Mouse (Mus musculus): ENCODE data around the gene Nfat5.

The Nfat5 gene

DNA sequence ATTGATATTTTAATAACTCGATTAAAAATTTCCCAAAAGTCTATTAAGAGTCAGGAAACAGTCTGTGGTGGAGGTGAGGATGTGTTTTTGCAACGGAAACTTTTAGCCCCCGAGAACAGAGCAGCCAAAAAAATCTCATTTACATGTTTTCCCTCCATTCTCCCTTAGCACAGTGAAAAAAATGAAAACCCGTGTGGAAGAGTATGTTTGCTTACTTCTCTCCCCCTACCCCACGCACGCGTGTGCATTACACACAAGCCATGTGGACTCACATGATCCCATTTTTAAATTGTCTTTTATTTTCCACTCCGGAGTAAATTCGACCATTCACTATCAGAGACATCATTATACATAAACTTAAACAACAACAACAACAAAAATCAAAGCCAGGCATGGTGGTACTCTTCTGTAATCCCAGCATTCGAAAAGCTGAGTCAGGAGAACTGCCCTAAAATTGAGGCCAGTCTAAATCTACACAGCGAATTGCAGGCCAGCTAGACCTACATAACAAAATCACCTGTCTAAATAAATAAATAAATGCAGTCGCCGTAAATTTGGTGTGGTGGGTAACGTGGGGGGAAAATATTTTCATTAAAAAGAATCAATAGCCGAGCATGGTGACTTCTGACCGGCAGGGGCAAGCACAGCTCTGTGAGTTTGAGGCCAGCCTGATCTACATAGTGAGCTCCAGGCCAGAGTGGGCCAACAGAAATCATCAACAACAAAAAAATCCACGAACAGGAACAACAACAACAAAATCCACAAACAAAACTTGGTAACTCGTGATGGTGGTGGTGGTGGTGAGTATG, 947 bp upstream of the Nfat5 start:
- DNase-seq (ENCODE audit: extremely low spot score) = no peak

GRCm38 (mm10) chr8:107293641-107294628, 665 bp downstream of the Nfat5 start:
- peak; percentile 71 for DNase-seq (ENCODE audit: extremely low spot score)

- DNase-seq (ENCODE audit: extremely low spot score) = no peak
Measured at GRCm38 (mm10) chr8:107295450-107295849, 2.2 kb downstream of the Nfat5 start.

DNA sequence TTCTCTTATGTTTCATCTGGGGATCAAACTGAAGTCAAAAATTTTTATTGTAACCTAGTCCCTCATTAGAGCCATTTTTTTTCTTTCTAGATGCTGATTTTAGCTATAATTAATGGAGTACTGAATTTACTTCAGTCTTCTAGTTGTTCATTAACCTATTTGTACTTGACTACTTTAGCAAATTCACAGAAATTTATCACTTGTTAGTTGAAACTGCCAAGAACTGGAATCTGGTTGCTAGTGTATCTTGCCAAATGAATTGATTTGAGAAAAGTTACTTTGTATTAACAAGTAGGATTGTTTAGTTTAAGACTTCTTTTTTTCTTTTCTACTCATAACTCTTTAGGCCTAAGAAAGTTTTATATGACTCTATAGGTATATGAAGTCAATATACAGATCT, 18.6 kb downstream of the Nfat5 start:
- DNase-seq (ENCODE audit: extremely low spot score) = no peak

GRCm38 (mm10) chr8:107324142-107324541, 30.9 kb downstream of the Nfat5 start:
- DNase-seq (ENCODE audit: extremely low spot score) = peak; percentile 80

DNA sequence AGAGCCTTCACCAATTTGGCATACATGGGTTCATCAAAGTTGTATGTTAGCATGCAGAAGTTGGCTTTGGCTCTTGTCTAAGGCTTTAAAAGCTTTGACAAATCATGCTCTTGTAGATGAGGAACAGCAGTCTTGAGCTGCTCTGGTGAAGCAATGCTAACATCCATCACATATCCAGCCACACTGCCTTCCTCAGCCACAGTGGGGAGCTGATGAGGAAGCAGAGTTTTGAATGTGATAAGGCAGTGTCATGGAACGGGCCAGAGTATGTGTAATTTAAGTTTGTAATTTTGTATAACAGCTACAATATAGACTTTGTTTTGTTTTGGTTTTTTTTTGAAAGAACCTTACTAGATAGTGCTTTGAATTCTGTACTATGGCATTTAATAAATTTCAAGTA, 36.3 kb downstream of the Nfat5 start:
- no peak for DNase-seq (ENCODE audit: extremely low spot score)

DNA sequence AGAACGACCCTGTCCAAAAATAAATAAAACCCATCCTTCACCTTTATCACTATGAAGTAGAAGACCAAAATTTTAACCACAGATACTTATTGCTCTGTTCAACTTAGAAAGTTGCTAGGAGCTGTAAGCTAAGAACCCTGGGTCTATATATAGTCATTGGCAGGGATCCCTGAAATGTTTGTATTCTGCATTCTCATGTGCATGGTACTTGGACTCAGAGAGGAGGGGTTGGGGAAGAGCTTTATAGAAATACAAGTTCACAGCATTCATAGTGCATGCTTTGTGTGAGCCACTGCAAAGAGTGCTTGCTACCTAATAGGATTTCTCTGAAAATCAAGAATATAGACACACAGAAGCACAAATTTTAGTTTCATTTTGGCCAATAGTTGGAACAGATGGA, 43.2 kb downstream of the Nfat5 start:
- no peak for DNase-seq (ENCODE audit: extremely low spot score)

DNA sequence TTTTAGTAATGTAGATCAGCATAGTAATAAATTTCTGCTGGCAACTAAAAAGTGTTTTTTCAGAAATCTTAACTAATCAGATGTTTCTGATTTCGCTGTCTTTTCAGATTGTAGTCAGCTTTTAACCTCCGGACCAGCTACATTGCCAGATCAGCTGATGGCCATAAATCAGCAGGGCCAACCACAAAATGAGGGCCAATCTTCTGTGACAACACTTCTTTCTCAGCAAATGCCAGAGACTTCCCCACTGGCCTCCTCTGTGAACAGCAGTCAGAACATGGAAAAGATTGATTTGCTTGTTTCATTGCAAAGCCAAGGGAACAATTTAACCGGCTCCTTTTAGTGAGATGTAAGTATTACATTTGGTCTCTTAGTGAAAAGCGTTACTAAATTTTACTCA, 77.0 kb downstream of the Nfat5 start:
- no peak for DNase-seq (ENCODE audit: extremely low spot score)

GRCm38 (mm10) chr8:107377346-107377745, 84.1 kb downstream of the Nfat5 start:
- no peak for DNase-seq (ENCODE audit: extremely low spot score)

DNA sequence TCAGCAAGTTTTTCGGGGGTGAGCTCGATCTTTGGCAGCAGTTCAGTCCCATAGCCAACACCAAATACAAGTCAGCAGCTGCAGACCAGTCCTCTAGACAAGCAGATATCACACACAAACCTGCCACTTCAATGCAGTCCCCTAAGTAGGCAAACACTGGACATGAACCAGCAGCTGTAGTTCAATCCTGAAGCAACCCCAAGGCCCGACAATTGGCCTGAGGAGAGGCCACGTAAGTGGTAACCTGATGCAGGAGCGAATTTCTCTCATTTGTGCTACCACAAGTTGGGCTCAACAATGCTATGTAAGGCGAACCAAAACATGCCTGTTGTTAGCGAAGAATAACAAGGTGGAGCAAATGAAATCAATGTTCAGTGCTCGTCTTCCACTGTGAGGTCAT, 87.5 kb downstream of the Nfat5 start:
- DNase-seq (ENCODE audit: extremely low spot score) = no peak

DNA sequence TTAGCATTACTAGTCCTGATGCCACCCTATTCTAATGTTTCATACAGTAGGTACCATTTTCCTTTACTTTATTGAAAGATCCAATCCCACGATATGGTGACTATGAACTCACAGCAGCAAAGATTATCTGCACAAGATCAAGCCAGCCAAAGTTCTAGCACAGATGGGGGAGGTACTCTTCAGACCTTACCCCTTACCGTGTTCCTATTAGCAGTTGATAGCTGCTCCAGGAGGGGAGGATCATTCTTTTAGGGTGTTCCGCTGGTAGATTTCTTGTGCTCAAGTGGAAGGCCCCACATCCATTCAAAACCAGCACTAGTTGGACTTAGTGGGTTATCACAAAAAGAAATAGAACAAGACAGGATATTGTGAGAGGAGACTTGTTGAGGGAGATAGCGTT, 88.4 kb downstream of the Nfat5 start:
- DNase-seq (ENCODE audit: extremely low spot score) = no peak

DNA sequence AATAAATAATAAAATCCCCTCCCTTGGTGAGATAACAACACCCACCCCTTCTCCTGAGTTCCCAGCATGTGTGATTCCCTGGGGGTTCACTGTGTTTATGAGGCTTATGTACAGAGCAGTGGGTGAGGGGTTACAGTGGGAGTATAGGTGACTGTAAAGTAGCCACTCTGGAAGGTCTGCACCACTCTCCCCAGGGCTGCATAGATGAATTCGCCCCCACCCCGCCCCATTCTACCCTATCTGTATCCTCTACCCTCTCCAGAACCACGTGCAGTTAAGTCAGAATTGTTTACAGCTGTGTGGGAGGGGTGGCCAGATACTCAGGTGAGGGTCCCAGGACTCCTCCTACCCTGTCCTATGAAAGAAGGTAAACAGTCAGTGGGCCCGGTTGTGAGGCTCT, 89.6 kb downstream of the Nfat5 start:
- no peak for DNase-seq (ENCODE audit: extremely low spot score)

- no peak for DNase-seq (ENCODE audit: extremely low spot score)
Measured at GRCm38 (mm10) chr8:107384651-107385050, 91.4 kb downstream of the Nfat5 start.

GRCm38 (mm10) chr8:107385063-107385462, 91.8 kb downstream of the Nfat5 start:
- DNase-seq (ENCODE audit: extremely low spot score) = no peak

GRCm38 (mm10) chr8:107386171-107386570, 92.9 kb downstream of the Nfat5 start:
- DNase-seq (ENCODE audit: extremely low spot score) = no peak

DNA sequence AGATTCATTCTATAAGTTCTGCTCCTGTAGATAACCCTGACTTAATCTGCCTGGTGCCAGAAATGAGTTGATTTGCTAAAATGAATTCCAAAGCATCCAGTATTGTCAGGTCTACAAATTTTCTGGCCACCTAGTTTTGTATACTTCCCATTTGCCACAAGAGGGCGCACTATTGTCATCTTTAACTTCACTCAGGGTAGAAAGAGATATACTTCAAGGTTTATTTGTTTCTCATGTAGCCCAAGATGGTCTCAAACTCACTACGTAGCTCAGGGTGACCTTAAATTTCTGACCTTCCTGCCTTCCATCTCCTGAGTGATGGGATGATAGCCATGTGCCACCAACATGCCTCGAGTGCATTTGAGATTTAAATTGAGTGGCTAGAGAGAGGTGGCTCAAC, 93.4 kb downstream of the Nfat5 start:
- DNase-seq (ENCODE audit: extremely low spot score) = peak; percentile 22

- no peak for DNase-seq (ENCODE audit: extremely low spot score)
Measured at GRCm38 (mm10) chr8:107387861-107388260, 94.6 kb downstream of the Nfat5 start.

DNA sequence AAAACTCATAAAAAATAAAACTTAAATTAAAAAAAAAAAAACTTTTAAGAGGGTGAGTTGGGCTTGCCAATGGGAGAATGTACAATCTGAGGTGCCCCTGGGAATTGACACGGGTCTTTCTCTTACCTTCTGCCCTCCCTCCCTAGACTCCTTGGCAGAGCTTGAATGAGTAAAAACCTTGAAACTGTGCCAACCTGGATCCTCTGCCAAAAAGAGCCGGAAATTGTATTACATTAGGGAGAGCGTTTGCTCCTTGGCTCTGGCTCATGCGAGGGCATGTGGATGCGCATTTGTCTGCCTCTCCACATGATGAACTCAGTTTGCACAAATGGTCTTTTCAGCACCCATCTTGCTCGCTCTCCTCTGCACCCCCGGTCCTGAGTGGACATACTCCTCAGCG, 96.3 kb downstream of the Nfat5 start:
- DNase-seq (ENCODE audit: extremely low spot score) = no peak

- DNase-seq (ENCODE audit: extremely low spot score) = no peak
Measured at GRCm38 (mm10) chr8:107390476-107391135, 97.3 kb downstream of the Nfat5 start.

DNA sequence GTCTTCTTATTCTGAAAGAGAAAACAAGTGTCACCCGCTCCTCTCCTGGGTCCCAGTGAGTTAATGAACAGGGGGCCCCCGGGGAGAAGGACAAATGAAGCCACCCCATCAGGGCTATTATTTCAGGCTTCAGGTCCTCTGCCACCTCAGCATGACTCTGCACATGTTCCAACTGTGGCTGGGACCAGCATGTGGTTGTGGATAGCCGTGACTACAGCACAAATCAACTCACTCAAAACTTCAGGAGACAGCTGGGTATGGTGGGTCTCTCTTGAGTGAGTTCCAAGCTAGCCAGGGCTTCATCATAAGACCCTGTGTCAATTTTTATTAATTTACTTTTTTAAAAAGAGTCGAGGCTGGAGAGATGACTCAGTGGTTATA, 97.9 kb downstream of the Nfat5 start:
- no peak for DNase-seq (ENCODE audit: extremely low spot score)

GRCm38 (mm10) chr8:107395397-107395796, 102.1 kb downstream of the Nfat5 start:
- no peak for DNase-seq (ENCODE audit: extremely low spot score)

DNA sequence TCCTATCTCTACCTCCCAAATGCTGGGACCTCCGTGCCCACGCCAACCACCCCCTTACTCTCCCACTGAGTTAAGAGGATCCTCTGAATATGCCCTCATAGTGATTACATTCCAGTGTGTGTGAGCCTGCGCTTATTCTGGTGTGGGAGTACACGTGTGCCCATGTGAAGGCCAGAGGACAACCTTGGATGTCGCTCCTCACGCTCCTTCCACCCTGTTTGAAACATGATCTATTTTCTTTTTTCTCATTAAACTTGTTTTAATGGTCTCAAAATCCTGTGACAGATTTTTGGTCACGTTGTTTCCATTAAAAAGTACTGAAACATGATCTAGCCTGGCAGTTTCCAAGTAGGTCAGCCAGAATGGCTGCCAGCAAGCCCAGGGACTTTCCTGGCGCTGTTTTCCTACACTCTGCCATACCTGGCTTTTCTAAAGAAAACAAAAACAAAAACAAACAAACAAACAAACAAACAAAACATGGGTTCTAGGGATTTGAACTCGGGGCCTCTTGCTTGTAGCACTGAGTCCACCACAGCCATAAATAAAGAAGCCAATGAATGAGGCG, 102.9 kb downstream of the Nfat5 start:
- no peak for DNase-seq (ENCODE audit: extremely low spot score)

Measured in embryo, embryonic 9.5 days (tissue).